Mouse (Mus musculus): ENCODE data around the gene Gm21293.
"Not testable (repeated sequence)": the region's sequence is repeated elsewhere in the genome, so short reads cannot be mapped to it uniquely, and the experiment has no call there.

Gene Gm21293

GRCm38 (mm10) chr10:104142687-104143086, at the start of gene Gm21293:
TSS of gene Gm21293 (plus strand) at chr10:104142987.
- DNase-seq, result not testable (repeated sequence)

GRCm38 (mm10) chr10:104110044-104110443, 32.7 kb upstream of the Gm21293 start:
- DNase-seq, result no peak

- DNase-seq, result no peak
Observed at GRCm38 (mm10) chr10:104118312-104118711, 24.5 kb upstream of the Gm21293 start.

GRCm38 (mm10) chr10:104151197-104151596, 8.4 kb downstream of the Gm21293 start, which contains the start of gene Gm6763:
TSS of gene Gm6763 (plus strand) at chr10:104151497.
- DNase-seq, result not testable (repeated sequence)

GRCm38 (mm10) chr10:104159706-104160105, 16.9 kb downstream of the Gm21293 start, which contains the start of gene Gm8764:
TSS of gene Gm8764 (plus strand) at chr10:104160006.
- not testable (repeated sequence) for DNase-seq

GRCm38 (mm10) chr10:104168215-104168614, 25.4 kb downstream of the Gm21293 start, which contains the start of gene Gm21304:
TSS of gene Gm21304 (plus strand) at chr10:104168515.
- DNase-seq, result not testable (repeated sequence)

- not testable (repeated sequence) for DNase-seq
Observed at GRCm38 (mm10) chr10:104176724-104177123, 33.9 kb downstream of the Gm21293 start, which contains the start of gene Gm21312. TSS of gene Gm21312 (plus strand) at chr10:104177024.

GRCm38 (mm10) chr10:104185233-104185632, 42.4 kb downstream of the Gm21293 start, which contains the start of gene Gm20765:
TSS of gene Gm20765 (plus strand) at chr10:104185533.
- not testable (repeated sequence) for DNase-seq

- not testable (repeated sequence) for DNase-seq
Observed at GRCm38 (mm10) chr10:104193742-104194141, 51.0 kb downstream of the Gm21293 start, which contains the start of gene Gm4340. TSS of gene Gm4340 (plus strand) at chr10:104194042.

Data from liver (tissue).